Mouse (Mus musculus): ENCODE data around the gene Lrrc27.

Lrrc27 gene

DNA sequence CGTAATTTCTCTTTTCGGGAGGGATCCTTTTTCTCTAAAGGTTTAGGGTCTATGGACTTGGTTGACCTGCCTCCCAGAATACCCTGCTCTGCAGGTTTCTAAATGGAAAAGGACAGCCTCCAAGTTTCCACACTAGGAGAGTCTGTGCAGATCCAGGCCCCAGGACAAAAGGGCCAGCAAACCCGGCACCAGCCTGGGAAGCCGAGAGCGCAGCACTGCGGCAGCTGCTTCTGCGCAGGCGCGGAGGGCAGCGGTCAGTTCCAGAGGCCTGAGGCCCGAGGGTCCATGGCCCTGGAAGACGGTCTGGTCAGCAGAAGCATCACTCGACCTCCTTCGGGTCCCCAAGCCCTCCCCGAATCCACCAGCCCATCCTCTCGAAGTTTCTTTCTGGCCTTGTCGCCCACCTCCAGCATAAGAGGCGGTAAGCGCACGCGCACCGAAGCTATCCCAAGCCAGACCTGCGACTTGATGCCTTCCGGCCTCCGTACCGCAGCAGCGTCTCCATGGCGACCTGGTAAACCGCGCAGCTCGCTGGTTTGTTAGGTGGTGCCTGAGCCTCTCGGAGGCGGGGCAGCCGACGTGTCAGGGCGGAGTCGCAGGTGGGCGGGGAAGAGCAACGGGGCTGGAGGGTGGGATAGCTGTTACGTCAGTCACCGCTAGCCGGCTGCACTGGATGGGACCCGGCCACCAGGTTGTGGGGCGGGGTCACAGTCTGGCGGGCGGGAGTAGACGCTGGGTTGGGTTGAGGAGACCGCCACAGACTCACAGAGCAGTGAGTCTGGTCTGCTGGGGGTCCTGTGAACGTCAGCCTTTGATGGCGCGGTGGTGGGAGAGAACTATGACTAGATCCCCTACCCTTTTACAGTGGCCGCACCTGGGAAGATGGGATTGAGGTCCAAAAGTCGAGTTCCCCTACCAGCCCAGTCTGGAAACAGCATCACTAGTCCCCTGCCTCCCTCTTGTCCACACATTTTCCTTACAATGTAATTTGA is at the start of gene Lrrc27, which contains the start of gene Stk32c:
TSS of gene Lrrc27 (plus strand) at position 235 of the 992 bp plus-strand sequence.
TSS of gene Stk32c (minus strand) at position 554 of the 992 bp plus-strand sequence.
- in situ Hi-C loops (cut with MboI; ENCODE audit: low sequenced_read_pairs), result no loop called here

DNA sequence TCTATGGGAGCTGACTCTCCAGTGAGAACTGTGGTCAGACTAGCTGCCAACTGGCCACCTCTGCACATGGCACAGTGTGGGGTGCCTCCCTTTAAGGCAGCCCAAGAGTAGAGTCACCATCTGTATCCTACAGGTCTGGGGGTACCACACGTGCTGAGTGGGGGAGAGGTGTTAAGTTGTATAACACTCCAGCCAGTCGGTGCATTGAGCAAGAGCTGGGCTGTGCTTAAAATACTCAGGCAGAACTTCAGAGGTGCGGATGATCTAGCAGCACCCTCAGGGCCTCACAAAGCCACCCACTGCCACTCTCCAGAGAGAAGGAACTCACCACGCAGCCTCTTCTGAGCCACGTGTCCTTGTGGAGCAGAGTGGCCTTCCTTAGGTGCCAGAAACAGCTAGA is 48.4 kb upstream of the Lrrc27 start:
- in situ Hi-C loops (cut with MboI; ENCODE audit: low sequenced_read_pairs), result no loop called here

- in situ Hi-C loops (cut with MboI; ENCODE audit: low sequenced_read_pairs), result no loop called here
These were observed 43.6 kb upstream of the Lrrc27 start for GRCm38 (mm10) chr7:139169143-139169542.

DNA sequence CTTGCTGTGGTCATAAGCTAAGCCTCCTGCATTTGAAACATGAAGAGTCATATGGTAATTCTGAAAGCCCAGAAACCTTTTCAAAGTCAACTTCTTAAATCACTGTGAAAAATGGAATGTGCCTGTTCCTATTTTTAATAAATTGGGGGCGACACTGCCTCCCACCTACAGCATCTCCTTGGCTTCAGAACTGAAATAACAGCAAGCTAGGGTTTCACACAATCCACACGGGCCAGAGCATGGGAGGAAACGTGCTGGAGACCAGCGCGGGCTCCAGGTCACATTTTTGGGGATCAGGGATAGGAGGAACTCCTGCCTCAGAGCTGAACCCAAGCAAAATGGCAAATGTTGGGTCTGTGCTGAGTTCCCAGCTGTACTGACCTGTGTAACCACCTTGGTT is 33.5 kb upstream of the Lrrc27 start:
- in situ Hi-C loops (cut with MboI; ENCODE audit: low sequenced_read_pairs), result no loop called here

DNA sequence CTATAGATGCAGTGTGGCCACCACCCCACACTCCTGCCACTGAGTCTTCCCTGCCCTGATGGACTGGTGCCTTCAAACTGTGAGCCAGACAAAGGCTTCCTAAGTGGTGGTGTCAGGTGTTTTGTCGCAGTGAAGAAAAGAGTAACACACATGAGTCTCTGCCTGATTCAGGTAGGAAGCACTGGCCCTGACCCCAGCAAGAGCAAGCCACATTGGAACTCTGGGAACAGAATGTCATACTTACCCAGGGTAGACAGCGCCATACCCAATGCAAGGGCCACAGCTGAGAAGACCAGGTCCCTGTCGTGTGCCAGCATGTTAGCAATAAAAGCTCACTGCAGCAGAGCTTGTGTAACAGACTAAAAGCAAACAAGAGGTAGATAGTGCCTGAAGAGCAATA is 32.7 kb upstream of the Lrrc27 start:
- in situ Hi-C loops (cut with MboI; ENCODE audit: low sequenced_read_pairs), result no loop called here

DNA sequence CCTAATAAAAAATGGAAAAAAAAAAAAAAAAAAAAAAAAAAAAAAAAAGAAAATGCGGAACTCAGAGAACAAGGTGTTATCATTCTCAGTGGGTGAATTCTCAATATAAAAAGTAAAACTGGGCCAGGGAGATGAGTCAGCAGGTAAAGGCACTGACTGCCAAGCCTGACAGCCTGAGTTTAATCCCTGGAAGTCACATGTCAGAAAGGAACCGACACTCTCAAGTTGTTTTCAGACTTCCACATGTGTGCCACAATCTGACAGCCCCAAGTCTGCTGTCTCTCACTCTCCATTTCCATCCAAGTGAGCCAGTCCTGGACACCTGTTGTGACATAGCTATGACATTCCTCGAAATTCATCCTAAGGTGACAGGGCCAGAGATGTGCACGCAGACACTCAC is 28.4 kb upstream of the Lrrc27 start:
- in situ Hi-C loops (cut with MboI; ENCODE audit: low sequenced_read_pairs), result no loop called here

GRCm38 (mm10) chr7:139184846-139185245 is 27.9 kb upstream of the Lrrc27 start:
- in situ Hi-C loops (cut with MboI; ENCODE audit: low sequenced_read_pairs), result no loop called here

DNA sequence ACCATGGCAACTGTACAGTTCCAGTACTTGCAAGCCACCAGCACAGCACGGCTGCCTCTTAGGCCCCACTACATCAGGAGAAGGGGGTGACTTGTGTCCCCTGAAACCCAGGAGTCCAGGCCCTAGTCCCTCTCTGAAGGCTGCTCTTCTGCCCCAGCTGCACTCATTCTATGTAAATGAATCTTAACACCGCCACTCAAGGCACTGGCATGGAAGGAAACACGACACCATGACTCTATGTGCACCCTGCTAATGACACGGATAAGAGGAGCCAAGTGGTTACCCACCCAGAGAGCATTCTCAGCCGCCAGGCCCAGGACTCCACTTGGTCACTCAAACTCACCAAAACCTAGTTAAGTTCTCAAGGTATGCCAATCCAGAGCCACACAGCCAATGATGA is 26.8 kb upstream of the Lrrc27 start:
- in situ Hi-C loops (cut with MboI; ENCODE audit: low sequenced_read_pairs), result no loop called here

GRCm38 (mm10) chr7:139186436-139186835 is 26.4 kb upstream of the Lrrc27 start:
- in situ Hi-C loops (cut with MboI; ENCODE audit: low sequenced_read_pairs), result no loop called here

DNA sequence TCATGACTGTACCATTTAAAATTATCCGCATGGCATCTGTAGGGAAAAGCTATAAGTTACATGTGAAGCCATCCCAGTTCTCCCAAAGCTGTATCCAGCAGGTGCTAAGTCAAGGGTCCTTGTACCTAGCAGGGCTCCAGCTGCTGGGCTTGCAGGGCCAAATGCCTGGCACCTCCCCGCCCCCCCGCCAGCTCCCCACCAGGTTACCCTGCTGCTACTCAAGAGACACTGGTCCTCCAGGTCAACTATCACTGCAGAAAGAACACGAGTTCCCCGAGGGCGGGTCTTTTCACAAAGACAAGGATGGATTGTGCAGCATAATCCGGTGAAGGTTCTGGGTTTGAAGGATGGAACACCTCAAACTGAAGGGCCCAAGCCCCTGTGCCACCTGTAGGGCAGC is 25.5 kb upstream of the Lrrc27 start:
- in situ Hi-C loops (cut with MboI; ENCODE audit: low sequenced_read_pairs), result no loop called here

- in situ Hi-C loops (cut with MboI; ENCODE audit: low sequenced_read_pairs), result no loop called here
These were observed 24.8 kb upstream of the Lrrc27 start for GRCm38 (mm10) chr7:139187771-139188633.

GRCm38 (mm10) chr7:139188634-139189207 is 24.1 kb upstream of the Lrrc27 start:
- in situ Hi-C loops (cut with MboI; ENCODE audit: low sequenced_read_pairs), result no loop called here

DNA sequence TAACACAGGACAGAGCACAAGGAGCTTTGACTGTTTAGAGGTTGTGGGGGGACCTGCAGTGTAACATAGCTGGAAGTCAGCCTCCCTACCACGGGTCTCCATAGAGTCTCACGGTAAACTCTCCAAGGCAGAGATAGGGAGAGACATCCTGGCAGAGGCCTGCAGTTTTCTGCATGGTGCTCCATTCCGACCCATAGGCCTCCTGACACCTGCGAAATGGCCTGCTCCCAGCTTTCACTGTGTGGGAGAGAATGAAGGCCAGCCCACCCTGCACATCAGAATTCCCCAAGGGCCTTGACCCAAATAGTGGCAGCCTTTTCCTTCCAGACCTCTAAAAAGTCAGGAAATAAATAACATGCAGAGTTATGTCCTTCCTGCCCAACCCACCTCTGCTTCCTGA is 22.2 kb upstream of the Lrrc27 start:
- in situ Hi-C loops (cut with MboI; ENCODE audit: low sequenced_read_pairs), result no loop called here

GRCm38 (mm10) chr7:139191619-139192018 is 21.2 kb upstream of the Lrrc27 start:
- in situ Hi-C loops (cut with MboI; ENCODE audit: low sequenced_read_pairs), result no loop called here

DNA sequence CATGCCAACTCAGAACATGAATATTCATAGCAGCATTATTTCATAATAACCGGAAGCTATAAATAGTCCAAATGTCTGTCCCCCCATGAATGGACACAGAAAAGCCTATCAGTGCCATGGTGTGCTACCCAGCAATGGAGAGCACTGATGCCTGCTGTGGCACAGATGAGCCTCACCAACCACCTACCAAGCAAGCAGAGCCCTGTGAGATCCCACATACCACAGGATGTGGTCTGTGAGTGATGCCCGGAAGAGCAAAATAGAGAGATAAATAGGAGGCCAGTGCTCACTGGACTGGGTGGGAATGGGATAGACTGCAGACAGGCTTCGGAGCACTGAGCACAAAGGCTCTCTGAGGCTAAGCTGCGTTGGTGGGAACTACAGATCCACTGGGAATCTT is 15.8 kb upstream of the Lrrc27 start:
- in situ Hi-C loops (cut with MboI; ENCODE audit: low sequenced_read_pairs), result no loop called here

- in situ Hi-C loops (cut with MboI; ENCODE audit: low sequenced_read_pairs), result no loop called here
These were observed 12.7 kb upstream of the Lrrc27 start for GRCm38 (mm10) chr7:139200108-139200507.

GRCm38 (mm10) chr7:139201209-139201608 is 11.6 kb upstream of the Lrrc27 start:
- in situ Hi-C loops (cut with MboI; ENCODE audit: low sequenced_read_pairs), result no loop called here

DNA sequence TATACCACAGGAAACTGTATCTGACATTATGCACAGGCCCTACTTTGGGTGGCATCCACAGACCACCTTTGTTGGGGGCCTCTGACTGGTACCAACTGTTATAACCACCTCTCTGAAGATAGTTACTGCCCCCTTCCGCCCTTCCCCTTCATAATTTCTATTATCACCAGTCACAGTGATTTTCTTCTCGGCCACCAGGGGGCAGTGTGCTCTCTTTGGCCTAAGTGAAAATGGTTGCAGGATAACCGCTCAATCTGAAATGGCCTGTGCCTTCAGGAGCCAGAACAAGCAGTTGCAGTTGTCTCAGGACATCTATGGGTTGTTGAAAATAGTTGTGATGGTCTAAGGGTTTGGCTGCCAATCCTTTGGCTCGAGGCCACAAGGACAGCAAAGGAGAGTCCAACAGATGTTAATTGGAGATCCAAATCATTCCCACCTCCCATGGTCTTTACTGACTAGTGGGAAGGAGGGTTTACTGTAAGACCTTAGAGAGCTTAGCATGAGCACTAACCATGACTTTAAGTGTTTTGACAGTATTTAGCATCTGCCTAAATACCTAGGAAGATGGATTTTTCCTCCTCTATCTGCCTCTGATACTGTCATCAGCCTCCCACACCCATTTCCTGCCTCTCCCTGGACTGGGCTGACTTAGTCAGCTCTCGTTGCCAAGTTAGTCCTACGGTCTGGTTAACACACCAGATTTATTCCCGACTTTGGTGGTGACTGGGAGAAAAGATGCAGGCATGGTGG is 4.6 kb upstream of the Lrrc27 start:
- in situ Hi-C loops (cut with MboI; ENCODE audit: low sequenced_read_pairs), result no loop called here

DNA sequence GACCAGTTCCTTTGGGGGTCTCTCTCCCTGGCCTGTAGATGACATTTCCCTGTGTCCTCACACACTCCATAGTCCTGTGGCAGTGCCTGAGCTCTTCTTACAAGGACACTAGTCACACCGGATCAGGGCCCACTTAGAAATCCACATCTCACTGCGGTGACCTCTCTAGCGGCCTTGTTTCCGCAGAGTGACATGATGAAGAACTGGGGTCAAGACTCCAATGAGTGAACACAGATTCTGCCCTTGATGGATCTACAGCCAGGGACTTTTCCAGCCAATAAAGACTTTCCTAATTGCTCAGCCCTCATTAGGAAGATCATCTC is 4.1 kb upstream of the Lrrc27 start:
- in situ Hi-C loops (cut with MboI; ENCODE audit: low sequenced_read_pairs), result no loop called here

- in situ Hi-C loops (cut with MboI; ENCODE audit: low sequenced_read_pairs), result no loop called here
These were observed 1.0 kb upstream of the Lrrc27 start for GRCm38 (mm10) chr7:139211761-139212160.

- in situ Hi-C loops (cut with MboI; ENCODE audit: low sequenced_read_pairs), result no loop called here
These were observed 963 bp downstream of the Lrrc27 start for GRCm38 (mm10) chr7:139213751-139214150.
